Mouse (Mus musculus): ENCODE measurements around the gene C3ar1. TPM values are rescaled to one million over a fixed set of nuclear protein-coding genes. Genes with fewer than 3 reads are reported as not detected.

The C3ar1 gene
- polyA plus RNA-seq, 1 experiment from 2014 or later: 2.1 TPM

- Histone ChIP-seq H3K9ac (replicated peaks) (no peak overlapping the region), H3K36me3 (replicated peaks; ENCODE audit: insufficient read depth, low read length) (0 out of 2 replicates have a peak, but pooled peaks cover 2% of the 10 kb centered on the region), H3K27ac (ENCODE audit: low read depth) (no peak overlapping the region), H3K4me1 (ENCODE audit: insufficient read depth) (peaks cover 63% of the 10 kb centered on the region), H3K4me2 (ENCODE audit: low read depth, low read length) (peak overlapping the region; percentile 100), H3K9me3 (ENCODE audit: low read length) (no peaks in the 10 kb centered on the region), H3K27me3 (ENCODE audit: insufficient read depth, low read length) (no peaks in the 10 kb centered on the region), H3K4me3 (ENCODE audit: low read depth, low read length) (no peak overlapping the region)
- ATAC-seq: no peak
- 52% methylated on average over 9 of the region's 9 CpGs for WGBS (ENCODE audit: insufficient replicate concordance)
- no peak for TF ChIP-seq EP300 (IDR thresholded peaks at IDR 0.05; ENCODE audit: low read depth)
- no peak for TF ChIP-seq CTCF (IDR thresholded peaks at IDR 0.05; ENCODE audit: low read depth)
- DNase-seq: no peak
Measured at GRCm38 (mm10) chr6:122821822-122822221, 34.1 kb downstream of the C3ar1 start.

GRCm38 (mm10) chr6:122820799-122821650, 34.9 kb downstream of the C3ar1 start:
- 47% methylated on average over 15 of the region's 15 CpGs for WGBS (ENCODE audit: insufficient replicate concordance)
- no peak for ATAC-seq
- Histone ChIP-seq H3K27ac (ENCODE audit: low read depth) (no peak overlapping the region), H3K4me3 (ENCODE audit: low read depth, low read length) (peak overlapping the region; percentile 74), H3K36me3 (replicated peaks; ENCODE audit: insufficient read depth, low read length) (0 out of 2 replicates have a peak, but pooled peaks cover 2% of the 10 kb centered on the region), H3K4me2 (ENCODE audit: low read depth, low read length) (peak overlapping the region; percentile 100), H3K9ac (replicated peaks) (peak overlapping the region; percentile 93), H3K4me1 (ENCODE audit: insufficient read depth) (peaks cover 55% of the 10 kb centered on the region), H3K27me3 (ENCODE audit: insufficient read depth, low read length) (no peaks in the 10 kb centered on the region), H3K9me3 (ENCODE audit: low read length) (no peaks in the 10 kb centered on the region)
- TF ChIP-seq CTCF (IDR thresholded peaks at IDR 0.05; ENCODE audit: low read depth) (no peak), EP300 (IDR thresholded peaks at IDR 0.05; ENCODE audit: low read depth) (no peak)
- DNase-seq: no peak

GRCm38 (mm10) chr6:122820071-122820798, 35.7 kb downstream of the C3ar1 start:
- WGBS (ENCODE audit: insufficient replicate concordance): under 1% methylated on average over 37 of the region's 38 CpGs
- no peaks in the 10 kb centered on the region for H3K9me3 ChIP-seq (ENCODE audit: low read length)
- no peak for DNase-seq
- H3K9ac ChIP-seq (replicated peaks): peak overlapping the region; percentile 93
- peak overlapping the region; percentile 74 for H3K4me3 ChIP-seq (ENCODE audit: low read depth, low read length)
- ATAC-seq: peak; percentile 56
- H3K4me1 ChIP-seq (ENCODE audit: insufficient read depth): peaks cover 47% of the 10 kb centered on the region
- H3K36me3 ChIP-seq (replicated peaks; ENCODE audit: insufficient read depth, low read length): 0 out of 2 replicates have a peak, but pooled peaks cover 2% of the 10 kb centered on the region
- H3K27ac ChIP-seq (ENCODE audit: low read depth): peak overlapping the region; percentile 75
- H3K27me3 ChIP-seq (ENCODE audit: insufficient read depth, low read length): no peaks in the 10 kb centered on the region
- peak overlapping the region; percentile 100 for H3K4me2 ChIP-seq (ENCODE audit: low read depth, low read length)
- TF ChIP-seq CTCF (IDR thresholded peaks at IDR 0.05; ENCODE audit: low read depth) (no peak), EP300 (IDR thresholded peaks at IDR 0.05; ENCODE audit: low read depth) (no peak)

- H3K9me3 ChIP-seq (ENCODE audit: low read length): no peaks in the 10 kb centered on the region
- WGBS (ENCODE audit: insufficient replicate concordance): 3% methylated on average over 43 of the region's 61 CpGs
- peak within 1 kb of the TSS; percentile 100 for H3K4me2 ChIP-seq (ENCODE audit: low read depth, low read length)
- H3K27ac ChIP-seq (ENCODE audit: low read depth): peak within 1 kb of the TSS; percentile 75
- TF ChIP-seq EP300 (IDR thresholded peaks at IDR 0.05; ENCODE audit: low read depth): no peak
- no peak for TF ChIP-seq CTCF (IDR thresholded peaks at IDR 0.05; ENCODE audit: low read depth)
- peaks cover 40% of the 10 kb centered on the region for H3K4me1 ChIP-seq (ENCODE audit: insufficient read depth)
- 0 out of 2 replicates have a peak, but pooled peaks cover 2% of the 10 kb centered on the region for H3K36me3 ChIP-seq (replicated peaks; ENCODE audit: insufficient read depth, low read length)
- peak within 1 kb of the TSS; percentile 74 for H3K4me3 ChIP-seq (ENCODE audit: low read depth, low read length)
- peak; percentile 94 for ATAC-seq
- DNase-seq: peak; percentile 81
- H3K9ac ChIP-seq (replicated peaks): peak within 1 kb of the TSS; percentile 93
- no peaks in the 10 kb centered on the region for H3K27me3 ChIP-seq (ENCODE audit: insufficient read depth, low read length)
Measured at GRCm38 (mm10) chr6:122819306-122820070, 36.5 kb downstream of the C3ar1 start, which contains the start of gene Foxj2. Gene Foxj2 (plus strand): TSS chr6:122819914.

GRCm38 (mm10) chr6:122813640-122814039, 42.3 kb downstream of the C3ar1 start:
- no peak overlapping the region for H3K27ac ChIP-seq (ENCODE audit: low read depth)
- ATAC-seq: no peak

More at GRCm38 (mm10) chr6:122813640-122814039, 42.3 kb downstream of the C3ar1 start:
- Histone ChIP-seq H3K36me3 (replicated peaks; ENCODE audit: insufficient read depth, low read length) (no peaks in the 10 kb centered on the region), H3K9ac (replicated peaks) (no peak overlapping the region), H3K9me3 (ENCODE audit: low read length) (no peaks in the 10 kb centered on the region), H3K27me3 (ENCODE audit: insufficient read depth, low read length) (no peaks in the 10 kb centered on the region), H3K4me2 (ENCODE audit: low read depth, low read length) (no peak overlapping the region), H3K4me3 (ENCODE audit: low read depth, low read length) (no peak overlapping the region), H3K4me1 (ENCODE audit: insufficient read depth) (peaks cover 14% of the 10 kb centered on the region)
- WGBS (ENCODE audit: insufficient replicate concordance): 82% methylated on average over 4 of the region's 4 CpGs
- no peak for DNase-seq
- TF ChIP-seq CTCF (IDR thresholded peaks at IDR 0.05; ENCODE audit: low read depth) (no peak), EP300 (IDR thresholded peaks at IDR 0.05; ENCODE audit: low read depth) (no peak)

All from liver, postnatal 0 days (tissue).